9 mouse cellular contexts compared by ENCODE assay signal in the genomic region with DNA sequence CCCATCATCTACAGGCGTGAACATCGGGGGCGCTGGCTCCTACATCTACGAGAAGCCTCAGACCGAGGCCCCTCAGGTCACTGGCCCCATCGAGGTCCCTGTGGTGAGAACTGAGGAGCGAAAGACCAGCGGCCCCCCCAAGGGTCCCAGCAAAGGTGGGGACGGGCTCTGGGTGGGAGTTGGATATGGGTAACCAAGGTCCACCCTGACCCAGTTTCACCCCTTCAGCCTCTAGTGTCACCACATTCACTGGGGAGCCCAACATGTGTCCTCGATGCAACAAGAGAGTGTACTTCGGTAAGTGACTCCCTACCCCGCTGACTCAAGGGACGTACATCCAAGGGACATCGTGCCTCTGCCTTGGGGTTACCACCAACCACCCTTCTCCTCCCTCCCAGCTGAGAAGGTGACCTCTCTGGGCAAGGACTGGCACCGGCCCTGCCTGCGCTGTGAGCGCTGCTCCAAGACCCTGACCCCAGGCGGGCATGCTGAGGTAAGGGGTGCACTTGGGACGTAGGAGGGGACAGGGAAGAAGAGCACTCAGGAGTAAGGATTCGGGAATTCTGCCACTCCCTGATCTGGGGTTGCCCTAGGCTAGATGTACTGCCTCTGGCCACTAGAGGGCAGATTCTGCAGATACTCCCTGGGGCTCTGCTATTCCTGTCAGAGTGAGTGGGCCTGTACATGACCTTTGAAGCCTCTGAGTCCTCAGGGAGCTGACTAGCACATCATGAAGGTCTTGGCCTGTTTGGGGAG. TPM values are rescaled to one million over a fixed set of nuclear protein-coding genes. Genes with fewer than 3 reads are reported as not detected.
DNase-seq lines count a peak whose midpoint lies in the region; ATAC-seq and TF ChIP-seq lines count a peak whose summit lies in the region.
"Had no signal": no experiment of that assay in that cellular context is flagged by ENCODE, and none has a peak within 500 bp of the region (broad histone marks: within the 10 kb centered on the region; RNA-seq: fewer than 3 reads in every experiment).

No protein-coding gene starts in this region.

- H3K36me3 ChIP-seq in hindbrain, embryonic 11.5 days (ENCODE audit: control insufficient read depth, insufficient read depth, low read length) = no peaks in the 10 kb centered on the region; the same call in 1 of the 2 replicates
- H3K36me3 ChIP-seq in hindbrain, embryonic 14.5 days (replicated peaks; ENCODE audit: control insufficient read depth, insufficient read depth) = peaks cover 28% of the 10 kb centered on the region
- peaks cover 41% of the 10 kb centered on the region for H3K36me3 ChIP-seq in C2C12 (ENCODE audit: control insufficient read depth, insufficient read depth)
- H3K36me3 ChIP-seq in heart, embryonic 14.5 days (ENCODE audit: control insufficient read depth, insufficient read depth, low read length) = peaks cover 55% of the 10 kb centered on the region
- H3K36me3 ChIP-seq in megakaryocyte, embryonic 14.5 days (replicated peaks; ENCODE audit: low read length) = peaks cover under 1% of the 10 kb centered on the region
- peaks cover 4% of the 10 kb centered on the region; the same call in 1 of the 2 replicates for H3K36me3 ChIP-seq in midbrain, embryonic 11.5 days (ENCODE audit: control insufficient read depth, insufficient read depth, low read length)
- H3K36me3 ChIP-seq: limb, embryonic 15.5 days had no signal

- peaks cover 24% of the 10 kb centered on the region for H3K4me1 ChIP-seq in hindbrain, embryonic 11.5 days (replicated peaks; ENCODE audit: control insufficient read depth, insufficient read depth, low read length)
- peaks cover 31% of the 10 kb centered on the region for H3K4me1 ChIP-seq in hindbrain, embryonic 14.5 days (replicated peaks; ENCODE audit: control insufficient read depth, insufficient read depth, low read length)
- peaks cover 57 to 71% of the 10 kb centered on the region in 2 experiments for H3K4me1 ChIP-seq in heart, embryonic 14.5 days (ENCODE audit: control insufficient read depth in 2 of 2, insufficient read depth in 2 of 2, low read length in 2 of 2)
- H3K4me1 ChIP-seq in megakaryocyte, embryonic 14.5 days = peaks cover 90% of the 10 kb centered on the region
- H3K4me1 ChIP-seq in midbrain, embryonic 11.5 days (ENCODE audit: control insufficient read depth, insufficient read depth, low read length) = peaks cover 39% of the 10 kb centered on the region

- peak; percentile 60 for DNase-seq in hindbrain, embryonic 11.5 days (ENCODE audit: low spot score)
- DNase-seq in hindbrain, embryonic 14.5 days (ENCODE audit: low spot score) = no peak
- DNase-seq in adrenal gland, postnatal 25 days = peak; percentile 48
- DNase-seq in frontal cortex, adult 2 months (ENCODE audit: extremely low spot score in 1 of 2, low spot score in 1 of 2) = no peak
- no peak for DNase-seq in midbrain, embryonic 11.5 days (ENCODE audit: low spot score, missing footprints)

- H3K79me3 ChIP-seq in C2C12 (ENCODE audit: low read depth) = peaks cover 41% of the 10 kb centered on the region

- H3K9me3 ChIP-seq in hindbrain, embryonic 11.5 days (ENCODE audit: control insufficient read depth, low read length) = no peaks in the 10 kb centered on the region
- H3K9me3 ChIP-seq in hindbrain, embryonic 14.5 days (ENCODE audit: control insufficient read depth, low read length) = no peaks in the 10 kb centered on the region
- no peaks in the 10 kb centered on the region for H3K9me3 ChIP-seq in heart, embryonic 14.5 days (ENCODE audit: control insufficient read depth, low read length)
- no peaks in the 10 kb centered on the region for H3K9me3 ChIP-seq in megakaryocyte, embryonic 14.5 days
- no peaks in the 10 kb centered on the region for H3K9me3 ChIP-seq in midbrain, embryonic 11.5 days (ENCODE audit: control insufficient read depth, low read length)
- H3K9me3 ChIP-seq: limb, embryonic 15.5 days had no signal

- no peak overlapping the region for H3K27ac ChIP-seq in hindbrain, embryonic 11.5 days (ENCODE audit: low read depth, low read length)
- H3K27ac ChIP-seq in hindbrain, embryonic 14.5 days = no peak overlapping the region
- peak overlapping the region; percentile 1 to 99; a peak in 3 of 4 replicates for H3K27ac ChIP-seq in heart, embryonic 14.5 days (replicated peaks in 1 of 2; ENCODE audit: control insufficient read depth in 1 of 2, insufficient read depth in 1 of 2, low read depth in 2 of 2, low read length in 2 of 2)
- H3K27ac ChIP-seq in midbrain, embryonic 11.5 days (ENCODE audit: low read depth, low read length) = no peak overlapping the region
- H3K27ac ChIP-seq: limb, embryonic 15.5 days had no signal

- H3K4me2 ChIP-seq in hindbrain, embryonic 11.5 days (replicated peaks; ENCODE audit: low read depth, low read length) = no peak overlapping the region
- H3K4me2 ChIP-seq in hindbrain, embryonic 14.5 days (replicated peaks) = no peak overlapping the region
- peak overlapping the region; percentile 96 for H3K4me2 ChIP-seq in heart, embryonic 14.5 days (ENCODE audit: low read length)
- H3K4me2 ChIP-seq in midbrain, embryonic 11.5 days = no peak overlapping the region

- H3K9ac ChIP-seq in hindbrain, embryonic 11.5 days (ENCODE audit: low read depth, low read length) = no peak overlapping the region
- no peak overlapping the region for H3K9ac ChIP-seq in hindbrain, embryonic 14.5 days
- H3K9ac ChIP-seq in heart, embryonic 14.5 days (ENCODE audit: low read length) = peak overlapping the region; percentile 99
- H3K9ac ChIP-seq in midbrain, embryonic 11.5 days (ENCODE audit: low read length) = no peak overlapping the region
- H3K9ac ChIP-seq: limb, embryonic 15.5 days had no signal

- no peak for ATAC-seq in hindbrain, embryonic 11.5 days (ENCODE audit: low FRiP score)
- ATAC-seq in hindbrain, embryonic 14.5 days (ENCODE audit: low FRiP score) = no peak
- no peak for ATAC-seq in heart, embryonic 14.5 days (ENCODE audit: insufficient number of reproducible peaks, insufficient read depth, low FRiP score, low read depth)
- ATAC-seq in midbrain, embryonic 11.5 days (ENCODE audit: low FRiP score) = no peak

- peak; percentile 74 for TF ChIP-seq CTCF in C2C12 (IDR thresholded peaks at IDR 0.05; ENCODE audit: control insufficient read depth, insufficient read depth, insufficient read length)

- 79% methylated on average over 20 of the region's 20 CpGs for WGBS in hindbrain, embryonic 11.5 days
- 79% methylated on average over 20 of the region's 20 CpGs for WGBS in hindbrain, embryonic 14.5 days
- 66% methylated on average over 20 of the region's 20 CpGs for WGBS in heart, embryonic 14.5 days
- 79% methylated on average over 20 of the region's 20 CpGs for WGBS in midbrain, embryonic 11.5 days

- H3K27me3 ChIP-seq in hindbrain, embryonic 11.5 days (ENCODE audit: control insufficient read depth, insufficient read depth, low read length) = no peaks in the 10 kb centered on the region
- H3K27me3 ChIP-seq in hindbrain, embryonic 14.5 days (ENCODE audit: control insufficient read depth, insufficient read depth, low read length) = no peaks in the 10 kb centered on the region
- H3K27me3 ChIP-seq in C2C12 (ENCODE audit: control insufficient read depth, insufficient read depth, insufficient read length) = no peaks in the 10 kb centered on the region
- no peaks in the 10 kb centered on the region for H3K27me3 ChIP-seq in heart, embryonic 14.5 days (ENCODE audit: control insufficient read depth, insufficient read depth, low read length)
- H3K27me3 ChIP-seq in megakaryocyte, embryonic 14.5 days (replicated peaks) = peaks cover 84% of the 10 kb centered on the region
- no peaks in the 10 kb centered on the region; the same call in 1 of the 2 replicates for H3K27me3 ChIP-seq in midbrain, embryonic 11.5 days (ENCODE audit: control insufficient read depth, insufficient read depth, low read length)

- peak overlapping the region; percentile 4 for H3ac ChIP-seq in C2C12 (ENCODE audit: control insufficient read depth, insufficient read length, low read depth)

- peaks cover 55% of the 10 kb centered on the region for H3K79me2 ChIP-seq in C2C12 (ENCODE audit: control insufficient read depth, insufficient read depth)

- H3K4me3 ChIP-seq in hindbrain, embryonic 11.5 days (ENCODE audit: low read depth, low read length) = 0 out of 2 replicates have a peak overlapping the region, but pooled peaks have one; percentile 8
- H3K4me3 ChIP-seq in hindbrain, embryonic 14.5 days (replicated peaks; ENCODE audit: low read length) = no peak overlapping the region
- no peak overlapping the region for H3K4me3 ChIP-seq in C2C12 (ENCODE audit: insufficient read depth, poor library complexity, severe bottlenecking)
- H3K4me3 ChIP-seq in heart, embryonic 14.5 days (ENCODE audit: control insufficient read depth in 1 of 2, insufficient read depth in 1 of 2, low read depth in 1 of 2, low read length in 2 of 2) = peak overlapping the region in 1 of 2 experiments; percentile 91; a peak in 2 of 4 replicates
- peak overlapping the region; percentile 18 for H3K4me3 ChIP-seq in megakaryocyte, embryonic 14.5 days (replicated peaks)
- no peak overlapping the region for H3K4me3 ChIP-seq in midbrain, embryonic 11.5 days (ENCODE audit: low read depth, low read length)
- H3K4me3 ChIP-seq: limb, embryonic 15.5 days had no signal

RNA-seq across cellular contexts. Expression of gene Crip1, which starts 1.9 kb away (rescaled TPM):
- 76.0 and 84.7 TPM in 2 replicates for polyA plus RNA-seq in hindbrain, embryonic 11.5 days (2014; fragmentation: Nextera tagmentation; extraction: Ambion mirVana)
- polyA plus RNA-seq in hindbrain, embryonic 14.5 days (2014; fragmentation: Nextera tagmentation; extraction: Ambion mirVana) = 30.5 and 34.4 TPM in 2 replicates
- polyA plus RNA-seq in C2C12 (2012; fragmentation: generic; extraction: Trizol) = 1,644 TPM
- 28.9 and 30.2 TPM in 2 replicates for total RNA-seq in adrenal gland, postnatal 25 days (2021)
- 586 and 589 TPM in 2 replicates for polyA plus RNA-seq in heart, embryonic 14.5 days (2014; fragmentation: Nextera tagmentation; extraction: Ambion mirVana)
- 12.3 and 39.8 TPM in 2 replicates for polyA plus RNA-seq in megakaryocyte, embryonic 14.5 days (2012; ENCODE audit: insufficient read depth, low replicate concordance)
- 87.6 and 94.9 TPM in 2 replicates for polyA plus RNA-seq in frontal cortex, adult 2 months (2012; rRNA removed)
- 87.1 and 95.7 TPM in 2 replicates for polyA plus RNA-seq in midbrain, embryonic 11.5 days (2014; fragmentation: Nextera tagmentation; extraction: Ambion mirVana)

RNA-seq across cellular contexts. Expression of gene Crip2, which starts 4.1 kb away (rescaled TPM):
- polyA plus RNA-seq in hindbrain, embryonic 11.5 days (2014; fragmentation: Nextera tagmentation; extraction: Ambion mirVana) = 208 TPM in 2 replicates
- polyA plus RNA-seq in hindbrain, embryonic 14.5 days (2014; fragmentation: Nextera tagmentation; extraction: Ambion mirVana) = 280 and 288 TPM in 2 replicates
- 775 TPM for polyA plus RNA-seq in C2C12 (2012; fragmentation: generic; extraction: Trizol)
- 65.9 and 69.0 TPM in 2 replicates for total RNA-seq in adrenal gland, postnatal 25 days (2021)
- polyA plus RNA-seq in heart, embryonic 14.5 days (2014; fragmentation: Nextera tagmentation; extraction: Ambion mirVana) = 1,706 and 1,786 TPM in 2 replicates
- 6.1 and 14.4 TPM in 2 replicates for polyA plus RNA-seq in megakaryocyte, embryonic 14.5 days (2012; ENCODE audit: insufficient read depth, low replicate concordance)
- polyA plus RNA-seq in frontal cortex, adult 2 months (2012; rRNA removed) = 249 and 252 TPM in 2 replicates
- 226 and 247 TPM in 2 replicates for polyA plus RNA-seq in midbrain, embryonic 11.5 days (2014; fragmentation: Nextera tagmentation; extraction: Ambion mirVana)

RNA-seq across cellular contexts. Expression of gene Tedc1, which starts 12.0 kb away (rescaled TPM):
- 28.8 and 31.4 TPM in 2 replicates for polyA plus RNA-seq in hindbrain, embryonic 11.5 days (2014; fragmentation: Nextera tagmentation; extraction: Ambion mirVana)
- 10.2 and 14.4 TPM in 2 replicates for polyA plus RNA-seq in hindbrain, embryonic 14.5 days (2014; fragmentation: Nextera tagmentation; extraction: Ambion mirVana)
- polyA plus RNA-seq in C2C12 (2012; fragmentation: generic; extraction: Trizol) = 23.8 TPM
- 1.4 and 2.5 TPM in 2 replicates for total RNA-seq in adrenal gland, postnatal 25 days (2021)
- polyA plus RNA-seq in heart, embryonic 14.5 days (2014; fragmentation: Nextera tagmentation; extraction: Ambion mirVana) = 13.3 and 17.5 TPM in 2 replicates
- 2.0 and 7.6 TPM in 2 replicates for polyA plus RNA-seq in megakaryocyte, embryonic 14.5 days (2012; ENCODE audit: insufficient read depth, low replicate concordance)
- polyA plus RNA-seq in frontal cortex, adult 2 months (2012; rRNA removed) = 1.1 and 1.8 TPM in 2 replicates
- 25.6 and 31.5 TPM in 2 replicates for polyA plus RNA-seq in midbrain, embryonic 11.5 days (2014; fragmentation: Nextera tagmentation; extraction: Ambion mirVana)

RNA-seq across cellular contexts. Expression of gene Tmem121, which starts 41.6 kb away (rescaled TPM):
- polyA plus RNA-seq in hindbrain, embryonic 11.5 days (2014; fragmentation: Nextera tagmentation; extraction: Ambion mirVana) = 8.9 and 10.8 TPM in 2 replicates
- polyA plus RNA-seq in hindbrain, embryonic 14.5 days (2014; fragmentation: Nextera tagmentation; extraction: Ambion mirVana) = 28.0 and 33.4 TPM in 2 replicates
- 6.3 TPM for polyA plus RNA-seq in C2C12 (2012; fragmentation: generic; extraction: Trizol)
- 4.1 and 4.3 TPM in 2 replicates for total RNA-seq in adrenal gland, postnatal 25 days (2021)
- polyA plus RNA-seq in heart, embryonic 14.5 days (2014; fragmentation: Nextera tagmentation; extraction: Ambion mirVana) = 1.1 and 1.2 TPM in 2 replicates
- not detected in 2 replicates for polyA plus RNA-seq in megakaryocyte, embryonic 14.5 days (2012; ENCODE audit: insufficient read depth, low replicate concordance)
- 40.3 and 42.0 TPM in 2 replicates for polyA plus RNA-seq in frontal cortex, adult 2 months (2012; rRNA removed)
- 11.5 and 13.1 TPM in 2 replicates for polyA plus RNA-seq in midbrain, embryonic 11.5 days (2014; fragmentation: Nextera tagmentation; extraction: Ambion mirVana)

RNA-seq across cellular contexts. Expression of gene Mta1, which starts 46.1 kb away (rescaled TPM):
- polyA plus RNA-seq in hindbrain, embryonic 11.5 days (2014; fragmentation: Nextera tagmentation; extraction: Ambion mirVana) = 17.2 and 19.4 TPM in 2 replicates
- polyA plus RNA-seq in hindbrain, embryonic 14.5 days (2014; fragmentation: Nextera tagmentation; extraction: Ambion mirVana) = 17.8 and 19.3 TPM in 2 replicates
- polyA plus RNA-seq in C2C12 (2012; fragmentation: generic; extraction: Trizol) = 90.8 TPM
- total RNA-seq in adrenal gland, postnatal 25 days (2021) = 104 and 109 TPM in 2 replicates
- polyA plus RNA-seq in heart, embryonic 14.5 days (2014; fragmentation: Nextera tagmentation; extraction: Ambion mirVana) = 14.6 and 15.5 TPM in 2 replicates
- 120 and 145 TPM in 2 replicates for polyA plus RNA-seq in megakaryocyte, embryonic 14.5 days (2012; ENCODE audit: insufficient read depth, low replicate concordance)
- 66.4 and 69.3 TPM in 2 replicates for polyA plus RNA-seq in frontal cortex, adult 2 months (2012; rRNA removed)
- 19.2 and 21.4 TPM in 2 replicates for polyA plus RNA-seq in midbrain, embryonic 11.5 days (2014; fragmentation: Nextera tagmentation; extraction: Ambion mirVana)

Comparison
In these comparisons a context has a peak if more than half of its experiments do, and no peak if none do; other contexts are left out.
1. DNase-seq: peak in hindbrain, embryonic 11.5 days (single experiment) and adrenal gland, postnatal 25 days (single experiment); none in hindbrain, embryonic 14.5 days (single experiment), frontal cortex, adult 2 months (0 of 2) and midbrain, embryonic 11.5 days (single experiment).
2. H3K4me3 ChIP-seq: peak in hindbrain, embryonic 11.5 days (single experiment) and megakaryocyte, embryonic 14.5 days (single experiment); none in hindbrain, embryonic 14.5 days (single experiment), C2C12 (single experiment) and midbrain, embryonic 11.5 days (single experiment).
3. H3K27ac ChIP-seq: peak in heart, embryonic 14.5 days (2 of 2); none in hindbrain, embryonic 11.5 days (single experiment), hindbrain, embryonic 14.5 days (single experiment) and midbrain, embryonic 11.5 days (single experiment).
4. RNA of gene Crip2, which starts 4.1 kb away (polyA plus RNA-seq): 1,706 to 1,786 TPM in heart, embryonic 14.5 days, 775 TPM in C2C12 (single experiment), 280 to 288 TPM in hindbrain, embryonic 14.5 days, 249 to 252 TPM in frontal cortex, adult 2 months, 226 to 247 TPM in midbrain, embryonic 11.5 days and 208 TPM in hindbrain, embryonic 11.5 days; 6.1 to 14.4 TPM in megakaryocyte, embryonic 14.5 days; every median in the first group is over 10 times any median in the second.